Mouse (Mus musculus) ES-Bruce4 (cell line): ENCODE measurements around the gene Rps6ka2. TPM values are rescaled to one million over a fixed set of nuclear protein-coding genes. Genes with fewer than 3 reads are reported as not detected.
A peak's percentile ranks its signal among the peaks of the same experiment; 100 is the strongest.

Experiments used
- H3K27ac ChIP-seq: 2 replicates; pipeline ENCODE4 v1.5.1; 2012; ENCODE audit warnings: low read length, inconsistent platforms; ENCODE audit not compliant: insufficient read depth
- H3K27me3 ChIP-seq: 2 replicates; pipeline ENCODE4 v1.6.1; 2012; ENCODE audit warnings: mild to moderate bottlenecking, low read length, inconsistent platforms; ENCODE audit not compliant: control insufficient read depth, poor library complexity, insufficient read depth, severe bottlenecking
- H3K36me3 ChIP-seq: 2 replicates; pipeline ENCODE4 v1.6.1; 2012; ENCODE audit warnings: inconsistent platforms, mild to moderate bottlenecking, low read length, moderate library complexity; ENCODE audit not compliant: control insufficient read depth, poor library complexity, insufficient read depth, severe bottlenecking
- H3K4me1 ChIP-seq: one replicate; pipeline ENCODE4 v1.8.1; 2011; ENCODE audit warnings: low read length; ENCODE audit not compliant: control insufficient read depth, insufficient read depth
- H3K4me3 ChIP-seq: 2 replicates; pipeline ENCODE4 v1.5.1; 2011; ENCODE audit warnings: low read depth, mild to moderate bottlenecking, low read length
- H3K9ac ChIP-seq: 2 replicates; pipeline ENCODE4 v1.6.1; 2012; ENCODE audit warnings: low read depth, mild to moderate bottlenecking, inconsistent platforms; ENCODE audit not compliant: poor library complexity, severe bottlenecking
- H3K9me3 ChIP-seq: replicated peaks from 2 replicates; pipeline ENCODE4 v1.6.1; 2012; ENCODE audit warnings: mild to moderate bottlenecking, low read length, inconsistent platforms; ENCODE audit not compliant: control insufficient read depth, poor library complexity, insufficient read depth, severe bottlenecking
- CTCF ChIP-seq: IDR thresholded peaks from one replicate; pipeline ENCODE4 v1.8.1; 2011; ENCODE audit warnings: low read depth, low read length
- EP300 ChIP-seq: IDR thresholded peaks from 2 replicates; pipeline ENCODE4 v1.6.1; 2011; ENCODE audit warnings: low read depth, low read length; ENCODE audit not compliant: insufficient read depth
- POLR2A ChIP-seq: IDR thresholded peaks from one replicate; pipeline ENCODE4 v1.8.1; 2011; ENCODE audit warnings: low read length; ENCODE audit not compliant: insufficient read depth
- polyA plus RNA-seq: library from polyadenylated mRNA; stranded (reverse); fragments of >200 nt; gene quantifications from 2 replicates; pipeline ENCODE4 v1.2.4, GENCODE M21; 2011; ENCODE audit warnings: low read depth; ENCODE audit not compliant: missing spikeins, insufficient read depth, insufficient read length

Gene Rps6ka2
- polyA plus RNA-seq, 1 experiment, result 26.6 TPM

- no peaks in the 10 kb centered on the region for H3K9me3 ChIP-seq
- H3K27me3 ChIP-seq, result no peaks in the 10 kb centered on the region
- H3K4me1 ChIP-seq, result no peaks in the 10 kb centered on the region
- H3K4me3 ChIP-seq, result no peak overlapping the region
- no peak overlapping the region for H3K27ac ChIP-seq
- TF ChIP-seq EP300 (no peak), CTCF (no peak), POLR2A (no peak)
- H3K36me3 ChIP-seq, result no peaks in the 10 kb centered on the region
- H3K9ac ChIP-seq, result no peak overlapping the region
These were observed 29.3 kb upstream of the Rps6ka2 start for GRCm38 (mm10) chr17:7140399-7141174.

- Histone ChIP-seq H3K36me3 (no peaks in the 10 kb centered on the region), H3K9me3 (no peaks in the 10 kb centered on the region), H3K4me3 (no peak overlapping the region), H3K27ac (no peak overlapping the region), H3K27me3 (no peaks in the 10 kb centered on the region), H3K4me1 (no peaks in the 10 kb centered on the region), H3K9ac (no peak overlapping the region)
- TF ChIP-seq POLR2A (no peak), CTCF (peak; percentile 5)
These were observed 27.5 kb upstream of the Rps6ka2 start for GRCm38 (mm10) chr17:7142367-7142766.

GRCm38 (mm10) chr17:7143885-7144518 lies 25.9 kb upstream of the Rps6ka2 start:
- no peaks in the 10 kb centered on the region for H3K9me3 ChIP-seq
- H3K36me3 ChIP-seq, result no peaks in the 10 kb centered on the region
- H3K4me3 ChIP-seq, result no peak overlapping the region
- no peak overlapping the region for H3K27ac ChIP-seq
- TF ChIP-seq EP300 (no peak), POLR2A (no peak), CTCF (no peak)
- no peak overlapping the region for H3K9ac ChIP-seq
- no peaks in the 10 kb centered on the region for H3K27me3 ChIP-seq
- H3K4me1 ChIP-seq, result no peaks in the 10 kb centered on the region

- no peaks in the 10 kb centered on the region for H3K9me3 ChIP-seq
- H3K36me3 ChIP-seq, result no peaks in the 10 kb centered on the region
- no peak overlapping the region for H3K9ac ChIP-seq
- H3K4me3 ChIP-seq, result no peak overlapping the region
- H3K27me3 ChIP-seq, result no peaks in the 10 kb centered on the region
- TF ChIP-seq CTCF (no peak), POLR2A (no peak), EP300 (no peak)
- no peak overlapping the region for H3K27ac ChIP-seq
- H3K4me1 ChIP-seq, result no peaks in the 10 kb centered on the region
These were observed 24.4 kb upstream of the Rps6ka2 start for GRCm38 (mm10) chr17:7145373-7146058.

- Histone ChIP-seq H3K27ac (no peak overlapping the region), H3K4me1 (no peaks in the 10 kb centered on the region), H3K27me3 (no peaks in the 10 kb centered on the region), H3K9ac (no peak overlapping the region), H3K9me3 (no peaks in the 10 kb centered on the region), H3K4me3 (no peak overlapping the region), H3K36me3 (no peaks in the 10 kb centered on the region)
- no peak for TF ChIP-seq CTCF
- TF ChIP-seq POLR2A, result no peak
- TF ChIP-seq EP300, result no peak
These were observed 23.4 kb upstream of the Rps6ka2 start for GRCm38 (mm10) chr17:7146479-7146878.

GRCm38 (mm10) chr17:7147920-7148321 lies 22.0 kb upstream of the Rps6ka2 start:
- H3K4me1 ChIP-seq, result peaks cover 2% of the 10 kb centered on the region
- no peaks in the 10 kb centered on the region for H3K36me3 ChIP-seq
- H3K27ac ChIP-seq, result no peak overlapping the region
- H3K9me3 ChIP-seq, result no peaks in the 10 kb centered on the region
- no peak overlapping the region for H3K9ac ChIP-seq
- H3K4me3 ChIP-seq, result no peak overlapping the region
- TF ChIP-seq POLR2A (no peak), EP300 (no peak), CTCF (no peak)
- H3K27me3 ChIP-seq, result no peaks in the 10 kb centered on the region
